Mouse (Mus musculus): ENCODE measurements at regions not wholly inside any gene's neighbourhood (a gene's known extent, or its start where the extent isn't known, plus 50 kb on each side); places are given as distances from the start of the nearest gene placed in this dataset.

DNA sequence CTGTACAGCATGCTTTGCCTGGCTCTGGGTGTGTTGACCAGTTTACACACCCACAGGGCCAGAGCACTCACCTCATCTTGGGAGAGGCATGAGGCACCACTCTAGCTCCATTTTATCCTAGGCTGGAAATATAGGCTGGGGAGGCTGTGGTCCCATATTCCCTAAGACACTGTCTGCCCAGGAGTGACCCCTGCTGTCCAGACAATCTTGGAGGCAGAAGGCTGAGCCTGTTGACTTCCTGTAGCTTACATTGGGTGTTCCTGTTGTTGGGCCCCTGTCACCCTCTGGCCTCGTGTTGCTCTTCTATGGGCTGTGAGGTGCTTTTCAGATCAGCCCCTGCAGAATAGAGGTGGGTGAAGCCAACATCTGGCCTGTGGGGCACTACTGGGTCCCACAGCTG is 112.3 kb downstream of the Pja1 start:
- 63% methylated on average over 1 of the region's 1 CpGs for WGBS
- no peak overlapping the region for H3K9ac ChIP-seq (ENCODE audit: low read depth, low read length)
- no peak overlapping the region for H3K4me2 ChIP-seq (ENCODE audit: low read length)
- no peaks in the 10 kb centered on the region for H3K4me1 ChIP-seq (ENCODE audit: control insufficient read depth, insufficient read depth, low read depth, low read length)
- H3K4me3 ChIP-seq (ENCODE audit: low read length): no peak overlapping the region
- no peaks in the 10 kb centered on the region for H3K9me3 ChIP-seq (ENCODE audit: control insufficient read depth, low read length)
- ATAC-seq: no peak
- H3K36me3 ChIP-seq (ENCODE audit: control insufficient read depth, insufficient read depth, low read length): no peaks in the 10 kb centered on the region
- no peak overlapping the region for H3K27ac ChIP-seq (ENCODE audit: low read depth, low read length)
- peaks cover 9% of the 10 kb centered on the region for H3K27me3 ChIP-seq (replicated peaks; ENCODE audit: control insufficient read depth, insufficient read depth, low read length)

DNA sequence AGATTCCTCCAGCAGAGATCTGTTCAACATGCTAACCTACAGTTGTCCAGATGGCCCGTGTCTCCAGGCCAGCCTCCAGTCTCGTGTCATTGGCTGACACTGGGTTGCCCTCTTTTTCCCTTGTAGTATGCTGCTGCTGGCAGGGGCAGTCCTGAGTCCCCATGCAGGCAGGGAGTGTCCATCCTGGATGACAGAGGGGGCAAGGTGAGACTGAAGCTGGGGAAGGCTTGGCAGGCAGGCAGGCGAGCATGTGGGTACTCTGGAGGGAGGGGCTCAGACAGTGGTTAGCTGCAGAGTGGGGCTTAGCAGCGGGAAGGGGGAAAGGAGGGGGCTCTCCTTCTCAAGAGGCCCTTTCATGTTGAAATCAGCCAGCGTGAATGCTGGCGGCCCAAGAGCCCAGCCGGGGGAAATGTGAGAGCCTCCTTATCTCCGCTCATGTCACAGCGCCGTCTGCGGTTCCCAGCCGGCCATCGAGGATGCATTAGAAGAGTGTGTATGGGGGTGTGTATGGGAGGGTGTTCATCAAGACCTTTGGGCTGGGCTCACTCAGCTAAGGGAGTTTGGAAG is 112.9 kb downstream of the Pja1 start:
- WGBS: 32% methylated on average over 13 of the region's 13 CpGs
- peak; percentile 48; the same call in 1 of the 2 replicates for ATAC-seq
- H3K27ac ChIP-seq (ENCODE audit: low read depth, low read length): no peak overlapping the region
- H3K9me3 ChIP-seq (ENCODE audit: control insufficient read depth, low read length): no peaks in the 10 kb centered on the region
- H3K4me1 ChIP-seq (ENCODE audit: control insufficient read depth, insufficient read depth, low read depth, low read length): no peaks in the 10 kb centered on the region
- no peak overlapping the region for H3K4me3 ChIP-seq (ENCODE audit: low read length)
- H3K9ac ChIP-seq (ENCODE audit: low read depth, low read length): no peak overlapping the region
- H3K36me3 ChIP-seq (ENCODE audit: control insufficient read depth, insufficient read depth, low read length): no peaks in the 10 kb centered on the region
- no peak overlapping the region for H3K4me2 ChIP-seq (ENCODE audit: low read length)
- peaks cover 8% of the 10 kb centered on the region for H3K27me3 ChIP-seq (replicated peaks; ENCODE audit: control insufficient read depth, insufficient read depth, low read length)

DNA sequence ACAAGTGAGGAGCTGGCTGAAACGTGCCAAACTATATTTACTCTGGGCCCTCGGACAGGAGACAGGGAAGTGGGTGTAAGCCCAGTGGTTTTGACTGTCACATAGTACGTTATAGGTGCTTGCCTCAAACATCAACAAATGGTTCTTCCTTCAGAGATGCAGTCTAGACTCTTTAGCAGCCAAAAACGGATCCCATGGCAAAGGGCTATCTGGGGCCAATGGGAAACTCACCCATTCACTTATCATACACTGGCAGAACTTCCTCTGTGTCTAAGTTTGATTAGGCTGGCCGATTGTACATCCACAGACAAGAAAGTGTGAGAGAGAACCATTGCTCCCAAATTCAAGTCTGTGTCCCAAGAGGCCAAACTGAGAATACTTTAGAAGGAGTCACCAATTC is 115.9 kb downstream of the Pja1 start:
- Histone ChIP-seq H3K4me3 (ENCODE audit: low read length) (no peak overlapping the region), H3K27me3 (replicated peaks; ENCODE audit: control insufficient read depth, insufficient read depth, low read length) (peaks cover 11% of the 10 kb centered on the region), H3K27ac (ENCODE audit: low read depth, low read length) (no peak overlapping the region), H3K4me2 (ENCODE audit: low read length) (no peak overlapping the region), H3K36me3 (ENCODE audit: control insufficient read depth, insufficient read depth, low read length) (no peaks in the 10 kb centered on the region), H3K4me1 (ENCODE audit: control insufficient read depth, insufficient read depth, low read depth, low read length) (no peaks in the 10 kb centered on the region), H3K9ac (ENCODE audit: low read depth, low read length) (no peak overlapping the region), H3K9me3 (ENCODE audit: control insufficient read depth, low read length) (no peaks in the 10 kb centered on the region)
- no peak for ATAC-seq
- WGBS: 71% methylated on average over 5 of the region's 5 CpGs

GRCm38 (mm10) chrX:99350233-99350632 is 120.8 kb downstream of the Pja1 start:
- no peak for ATAC-seq
- 40% methylated on average over 3 of the region's 3 CpGs for WGBS
- no peaks in the 10 kb centered on the region for H3K36me3 ChIP-seq (ENCODE audit: control insufficient read depth, insufficient read depth, low read length)
- H3K4me2 ChIP-seq (ENCODE audit: low read length): no peak overlapping the region
- no peak overlapping the region for H3K4me3 ChIP-seq (ENCODE audit: low read length)
- H3K4me1 ChIP-seq (ENCODE audit: control insufficient read depth, insufficient read depth, low read depth, low read length): no peaks in the 10 kb centered on the region
- no peak overlapping the region for H3K27ac ChIP-seq (ENCODE audit: low read depth, low read length)
- H3K9me3 ChIP-seq (ENCODE audit: control insufficient read depth, low read length): no peaks in the 10 kb centered on the region
- peaks cover 5% of the 10 kb centered on the region for H3K27me3 ChIP-seq (replicated peaks; ENCODE audit: control insufficient read depth, insufficient read depth, low read length)
- H3K9ac ChIP-seq (ENCODE audit: low read depth, low read length): no peak overlapping the region

GRCm38 (mm10) chrX:99340223-99340622 is 130.8 kb downstream of the Pja1 start:
- ATAC-seq: no peak
- no peak overlapping the region for H3K9ac ChIP-seq (ENCODE audit: low read depth, low read length)
- no peaks in the 10 kb centered on the region for H3K36me3 ChIP-seq (ENCODE audit: control insufficient read depth, insufficient read depth, low read length)
- no peak overlapping the region for H3K4me2 ChIP-seq (ENCODE audit: low read length)
- no peaks in the 10 kb centered on the region; the same call in 1 of the 2 replicates for H3K27me3 ChIP-seq (replicated peaks; ENCODE audit: control insufficient read depth, insufficient read depth, low read length)
- H3K27ac ChIP-seq (ENCODE audit: low read depth, low read length): no peak overlapping the region
- H3K9me3 ChIP-seq (ENCODE audit: control insufficient read depth, low read length): no peaks in the 10 kb centered on the region
- H3K4me1 ChIP-seq (ENCODE audit: control insufficient read depth, insufficient read depth, low read depth, low read length): no peaks in the 10 kb centered on the region
- 83% methylated on average over 6 of the region's 6 CpGs for WGBS
- no peak overlapping the region for H3K4me3 ChIP-seq (ENCODE audit: low read length)

DNA sequence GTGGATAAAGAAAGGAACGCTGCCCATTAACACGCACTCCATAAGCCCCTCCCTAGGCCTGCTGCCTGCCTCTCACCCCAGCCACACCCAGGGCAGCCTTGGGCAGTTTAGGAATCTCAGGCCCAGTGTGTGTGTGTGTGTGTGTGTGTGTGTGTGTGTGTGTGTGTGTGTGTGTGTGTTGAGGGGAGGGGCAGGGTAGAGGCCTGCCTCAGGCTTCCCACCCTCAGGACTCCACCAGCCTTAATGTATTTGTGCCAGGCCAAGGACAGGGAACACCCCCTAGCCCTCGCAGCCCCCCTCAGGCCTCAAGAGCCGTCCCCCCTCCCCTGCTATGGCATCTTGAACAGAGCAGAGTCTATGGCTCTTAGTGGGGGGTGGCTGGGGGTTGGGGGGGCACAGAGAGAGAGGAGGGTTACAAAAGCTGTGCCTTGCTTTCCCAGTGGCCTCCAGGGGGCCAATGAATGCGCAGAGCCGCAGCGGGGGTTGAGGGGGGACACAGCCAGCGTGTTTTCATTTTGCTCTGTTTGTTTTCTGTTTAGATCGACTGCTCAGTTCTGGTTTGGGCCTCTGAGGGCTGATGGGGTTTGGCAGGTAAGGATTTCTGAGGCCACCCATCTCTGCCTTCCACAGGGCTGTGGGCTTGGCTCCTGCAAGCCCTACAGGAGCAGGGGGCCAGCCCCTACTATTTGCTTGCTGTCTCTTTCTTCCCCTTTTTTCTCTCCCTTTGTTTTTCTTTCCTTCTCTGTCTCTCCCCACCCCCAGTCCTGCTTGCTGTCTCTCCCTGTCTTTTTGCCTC is 131.8 kb downstream of the Pja1 start:
- Histone ChIP-seq H3K9ac (ENCODE audit: low read depth, low read length) (no peak overlapping the region), H3K4me2 (ENCODE audit: low read length) (no peak overlapping the region), H3K27me3 (replicated peaks; ENCODE audit: control insufficient read depth, insufficient read depth, low read length) (peaks cover 2% of the 10 kb centered on the region; the same call in 1 of the 2 replicates), H3K36me3 (ENCODE audit: control insufficient read depth, insufficient read depth, low read length) (no peaks in the 10 kb centered on the region), H3K27ac (ENCODE audit: low read depth, low read length) (no peak overlapping the region), H3K4me3 (ENCODE audit: low read length) (no peak overlapping the region), H3K9me3 (ENCODE audit: control insufficient read depth, low read length) (no peaks in the 10 kb centered on the region), H3K4me1 (ENCODE audit: control insufficient read depth, insufficient read depth, low read depth, low read length) (no peaks in the 10 kb centered on the region)
- peak; percentile 24; the same call in 1 of the 2 replicates for ATAC-seq
- 21% methylated on average over 8 of the region's 9 CpGs for WGBS

DNA sequence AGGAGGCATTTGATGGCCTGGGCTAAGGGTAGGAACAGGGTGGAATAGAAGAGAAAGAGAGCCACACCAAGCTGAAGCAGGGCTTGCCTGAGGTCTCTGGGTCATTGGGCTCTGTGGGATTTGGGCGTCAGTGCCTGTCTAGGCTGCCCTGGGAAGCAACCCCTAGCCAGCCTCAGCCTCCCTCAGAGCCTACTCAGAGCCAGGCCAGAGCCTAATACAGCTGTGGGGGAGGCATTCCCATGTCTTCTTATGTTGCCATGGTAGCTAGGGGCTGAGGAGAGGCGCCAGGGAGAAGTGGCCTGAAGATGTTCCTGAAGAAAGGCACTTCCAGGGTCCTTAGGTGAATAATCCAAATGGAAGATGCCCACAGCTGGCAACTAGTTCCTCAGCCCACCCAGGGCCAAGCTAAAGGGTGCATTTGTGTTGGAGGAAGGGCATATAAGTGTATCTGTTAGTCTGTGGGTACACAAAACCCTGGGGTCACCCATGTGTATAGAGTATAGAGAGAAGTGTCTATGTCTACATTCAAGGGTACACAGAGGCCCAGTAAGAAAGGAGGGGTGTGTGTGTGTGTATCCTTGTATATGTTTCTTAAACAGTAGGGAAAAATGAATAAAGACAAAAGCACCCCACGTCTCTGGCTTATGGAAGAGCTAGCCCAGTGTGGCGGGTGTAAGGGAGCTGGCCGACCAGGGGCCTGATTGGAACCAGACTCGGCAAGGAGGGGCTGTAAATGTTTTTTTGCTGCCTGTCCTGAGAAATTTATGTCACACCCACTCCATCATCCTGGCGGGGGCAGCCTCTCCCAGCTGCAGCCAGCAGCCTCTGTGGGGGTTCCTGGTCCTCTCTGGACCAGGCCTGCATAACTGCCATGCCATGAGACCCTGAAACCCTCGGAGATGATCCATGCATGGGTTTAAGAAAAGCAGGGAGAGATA is 134.2 kb downstream of the Pja1 start:
- H3K9me3 ChIP-seq (ENCODE audit: control insufficient read depth, low read length): no peaks in the 10 kb centered on the region
- no peaks in the 10 kb centered on the region for H3K4me1 ChIP-seq (ENCODE audit: control insufficient read depth, insufficient read depth, low read depth, low read length)
- peaks cover 2% of the 10 kb centered on the region; the same call in 1 of the 2 replicates for H3K27me3 ChIP-seq (replicated peaks; ENCODE audit: control insufficient read depth, insufficient read depth, low read length)
- H3K4me3 ChIP-seq (ENCODE audit: low read length): no peak overlapping the region
- H3K27ac ChIP-seq (ENCODE audit: low read depth, low read length): no peak overlapping the region
- no peaks in the 10 kb centered on the region for H3K36me3 ChIP-seq (ENCODE audit: control insufficient read depth, insufficient read depth, low read length)
- 55% methylated on average over 8 of the region's 8 CpGs for WGBS
- no peak overlapping the region for H3K9ac ChIP-seq (ENCODE audit: low read depth, low read length)
- H3K4me2 ChIP-seq (ENCODE audit: low read length): no peak overlapping the region
- no peak for ATAC-seq

GRCm38 (mm10) chrX:99335886-99336589 is 135.0 kb downstream of the Pja1 start:
- Histone ChIP-seq H3K36me3 (ENCODE audit: control insufficient read depth, insufficient read depth, low read length) (no peaks in the 10 kb centered on the region), H3K4me3 (ENCODE audit: low read length) (no peak overlapping the region), H3K9me3 (ENCODE audit: control insufficient read depth, low read length) (no peaks in the 10 kb centered on the region), H3K4me1 (ENCODE audit: control insufficient read depth, insufficient read depth, low read depth, low read length) (no peaks in the 10 kb centered on the region), H3K27me3 (replicated peaks; ENCODE audit: control insufficient read depth, insufficient read depth, low read length) (peaks cover 2% of the 10 kb centered on the region; the same call in 1 of the 2 replicates), H3K9ac (ENCODE audit: low read depth, low read length) (no peak overlapping the region), H3K4me2 (ENCODE audit: low read length) (no peak overlapping the region), H3K27ac (ENCODE audit: low read depth, low read length) (no peak overlapping the region)
- whole genome bisulfite sequencing: 43% methylated on average over 8 of the region's 8 CpGs
- no peak for ATAC-seq
